Mouse (Mus musculus) neutrophil, adult 59 days (primary cell): Measurements from ENCODE around the gene Ces2h. TPM values are rescaled to one million over a fixed set of nuclear protein-coding genes. Genes with fewer than 3 reads are reported as not detected.

ENCODE experiments used
- total RNA-seq, 2 experiments: library from RNA; stranded (reverse); gene quantifications; 1 replicate in 1 of 2; 2 replicates in 1 of 2; pipeline ENCODE4 v1.2.4; 2023

Gene Ces2h
- not detected for total RNA-seq

GRCm38 (mm10) chr8:105000586-105000985 is at the start of gene Ces2h:
Gene Ces2h, plus strand, starts transcription at chr8:105000853.

GRCm38 (mm10) chr8:104961537-104961961 is 39.1 kb upstream of the Ces2h start, which contains the start of gene Ces2g:
Gene Ces2g, plus strand, starts transcription at chr8:104961718.

GRCm38 (mm10) chr8:105048371-105048854 is 47.8 kb downstream of the Ces2h start, which contains the start of gene Ces3a:
Gene Ces3a, plus strand, starts transcription at chr8:105048601.

Other genes with a start within 250 kb of the Ces2h start
- gene Ces2b, start 169.3 kb upstream of the Ces2h start, total RNA-seq = not detected
- gene Ces2c, start 153.8 kb upstream of the Ces2h start, total RNA-seq = not detected
- not detected for gene Ces2e, start 74.6 kb upstream of the Ces2h start, total RNA-seq
- gene Ces2f, start 53.5 kb upstream of the Ces2h start, total RNA-seq = under 1 TPM in 1 of 2 experiments, not detected in 1; 0.07 TPM
- gene Ces2g, start 39.1 kb upstream of the Ces2h start, total RNA-seq = 10 to 100 TPM in 1 of 2 experiments, 1 to 10 TPM in 1; 4.2 to 16.1 TPM
- not detected for gene Ces3a, start 47.7 kb downstream of the Ces2h start, total RNA-seq
- gene Ces3b, start 82.9 kb downstream of the Ces2h start, total RNA-seq = not detected
- not detected for gene Ces4a, start 130.9 kb downstream of the Ces2h start, total RNA-seq
- gene Cbfb, start 169.8 kb downstream of the Ces2h start, total RNA-seq = 10 to 100 TPM; 75.2 to 82.3 TPM
- gene D230025D16Rik, start 224.3 kb downstream of the Ces2h start, total RNA-seq = 10 to 100 TPM; 35.5 to 39.9 TPM